Mouse (Mus musculus) thymus, adult 2 months (tissue): Measurements from ENCODE around the gene Hk3.

Source experiments
- CTCF ChIP-seq: fragments of 200-500 bp; IDR thresholded peaks from 2 replicates; pipeline ENCODE4 v1.5.1; 2012; ENCODE audit warnings: mild to moderate bottlenecking, control low read depth, low read length, moderate library complexity, borderline replicate concordance; ENCODE audit not compliant: control insufficient read depth, poor library complexity, insufficient read depth; ENCODE audit errors: extremely low read depth
- POLR2A ChIP-seq: fragments of 200-500 bp; IDR thresholded peaks from 2 replicates; pipeline ENCODE4 v1.6.1; 2012; ENCODE audit warnings: mild to moderate bottlenecking, low read length, control low read depth, moderate library complexity; ENCODE audit not compliant: control insufficient read depth, poor library complexity, insufficient read depth; ENCODE audit errors: extremely low read depth

GRCm38 (mm10) chr13:54995161-54995560 is 26.0 kb downstream of the Hk3 start:
- TF ChIP-seq CTCF = no peak
- TF ChIP-seq POLR2A = no peak
